Mouse (Mus musculus): ENCODE results near the gene Klk5. TPM values are rescaled to one million over a fixed set of nuclear protein-coding genes. Genes with fewer than 3 reads are reported as not detected.
A peak's percentile ranks its signal among the peaks of the same experiment; 100 is the strongest.

The Klk5 gene
- polyA plus RNA-seq, 2 experiments = not detected

GRCm38 (mm10) chr7:43880912-43881311 is 39.1 kb downstream of the Klk5 start, which contains the start of gene Klk4:
Klk4 (plus strand) TSS chr7:43881160.
- Histone ChIP-seq H3K4me2 (ENCODE audit: low read depth) (no peak within 1 kb of the TSS), H3K4me1 (replicated peaks; ENCODE audit: control insufficient read depth in 2 of 2, insufficient read depth in 2 of 2, low read length in 1 of 2) (no peaks in the 10 kb centered on the region), H3K9me3 (ENCODE audit: control insufficient read depth, low read length) (no peaks in the 10 kb centered on the region), H3K27ac (no peak within 1 kb of the TSS), H3K27me3 (ENCODE audit: control insufficient read depth, insufficient read depth, low read length) (no peaks in the 10 kb centered on the region), H3K9ac (replicated peaks) (no peak within 1 kb of the TSS), H3K4me3 (ENCODE audit: insufficient read depth in 1 of 2, low read depth in 2 of 2, low read length in 2 of 2) (no peak within 1 kb of the TSS), H3K36me3 (replicated peaks; ENCODE audit: control insufficient read depth, insufficient read depth, low read depth) (no peaks in the 10 kb centered on the region)
- no peak for TF ChIP-seq EP300 (IDR thresholded peaks at IDR 0.05; ENCODE audit: low read depth)
- TF ChIP-seq CTCF (IDR thresholded peaks at IDR 0.05; ENCODE audit: low read depth) = no peak
- ATAC-seq (ENCODE audit: insufficient read depth) (no peak), DNase-seq (ENCODE audit: low read depth in 3 of 3, low spot score in 3 of 3) (no peak)
- 15% methylated on average over 3 of the region's 3 CpGs for WGBS (ENCODE audit: insufficient replicate concordance)

GRCm38 (mm10) chr7:43882346-43882745 is 40.6 kb downstream of the Klk5 start:
- Histone ChIP-seq H3K27ac (no peak overlapping the region), H3K4me3 (ENCODE audit: insufficient read depth in 1 of 2, low read depth in 2 of 2, low read length in 2 of 2) (no peak overlapping the region), H3K9me3 (ENCODE audit: control insufficient read depth, low read length) (no peaks in the 10 kb centered on the region), H3K36me3 (replicated peaks; ENCODE audit: control insufficient read depth, insufficient read depth, low read depth) (no peaks in the 10 kb centered on the region), H3K4me2 (ENCODE audit: low read depth) (no peak overlapping the region), H3K4me1 (replicated peaks; ENCODE audit: control insufficient read depth in 2 of 2, insufficient read depth in 2 of 2, low read length in 1 of 2) (no peaks in the 10 kb centered on the region), H3K9ac (replicated peaks) (no peak overlapping the region), H3K27me3 (ENCODE audit: control insufficient read depth, insufficient read depth, low read length) (no peaks in the 10 kb centered on the region)
- TF ChIP-seq CTCF (IDR thresholded peaks at IDR 0.05; ENCODE audit: low read depth) (no peak), EP300 (IDR thresholded peaks at IDR 0.05; ENCODE audit: low read depth) (no peak)
- WGBS (ENCODE audit: insufficient replicate concordance) = 23% methylated on average over 4 of the region's 4 CpGs
- ATAC-seq (ENCODE audit: insufficient read depth) (no peak), DNase-seq (ENCODE audit: low read depth in 3 of 3, low spot score in 3 of 3) (no peak)

- DNase-seq (ENCODE audit: low read depth in 3 of 3, low spot score in 3 of 3) (no peak), ATAC-seq (ENCODE audit: insufficient read depth) (no peak)
- TF ChIP-seq CTCF (IDR thresholded peaks at IDR 0.05; ENCODE audit: low read depth) (no peak), EP300 (IDR thresholded peaks at IDR 0.05; ENCODE audit: low read depth) (no peak)
- H3K4me1 ChIP-seq (replicated peaks; ENCODE audit: control insufficient read depth in 2 of 2, insufficient read depth in 2 of 2, low read length in 1 of 2) = no peaks in the 10 kb centered on the region
- no peak overlapping the region for H3K9ac ChIP-seq (replicated peaks)
- no peaks in the 10 kb centered on the region for H3K36me3 ChIP-seq (replicated peaks; ENCODE audit: control insufficient read depth, insufficient read depth, low read depth)
- no peak overlapping the region for H3K4me3 ChIP-seq (ENCODE audit: insufficient read depth in 1 of 2, low read depth in 2 of 2, low read length in 2 of 2)
- H3K27me3 ChIP-seq (ENCODE audit: control insufficient read depth, insufficient read depth, low read length) = no peaks in the 10 kb centered on the region
- 8% methylated on average over 4 of the region's 4 CpGs for WGBS (ENCODE audit: insufficient replicate concordance)
- no peak overlapping the region for H3K4me2 ChIP-seq (ENCODE audit: low read depth)
- no peaks in the 10 kb centered on the region for H3K9me3 ChIP-seq (ENCODE audit: control insufficient read depth, low read length)
- H3K27ac ChIP-seq = no peak overlapping the region
Measured at GRCm38 (mm10) chr7:43882811-43883210, 41.0 kb downstream of the Klk5 start.

GRCm38 (mm10) chr7:43883547-43883946 is 41.8 kb downstream of the Klk5 start:
- no peak overlapping the region for H3K9ac ChIP-seq (replicated peaks)
- H3K36me3 ChIP-seq (replicated peaks; ENCODE audit: control insufficient read depth, insufficient read depth, low read depth) = no peaks in the 10 kb centered on the region
- no peak overlapping the region for H3K4me2 ChIP-seq (ENCODE audit: low read depth)
- ATAC-seq (ENCODE audit: insufficient read depth) = no peak
- H3K4me3 ChIP-seq (ENCODE audit: insufficient read depth in 1 of 2, low read depth in 2 of 2, low read length in 2 of 2) = no peak overlapping the region
- 12% methylated on average over 14 of the region's 14 CpGs for WGBS (ENCODE audit: insufficient replicate concordance)
- H3K27me3 ChIP-seq (ENCODE audit: control insufficient read depth, insufficient read depth, low read length) = no peaks in the 10 kb centered on the region
- TF ChIP-seq EP300 (IDR thresholded peaks at IDR 0.05; ENCODE audit: low read depth) = no peak
- TF ChIP-seq CTCF (IDR thresholded peaks at IDR 0.05; ENCODE audit: low read depth) = peak; percentile 76
- no peaks in the 10 kb centered on the region for H3K9me3 ChIP-seq (ENCODE audit: control insufficient read depth, low read length)
- no peaks in the 10 kb centered on the region for H3K4me1 ChIP-seq (replicated peaks; ENCODE audit: control insufficient read depth in 2 of 2, insufficient read depth in 2 of 2, low read length in 1 of 2)
- no peak overlapping the region for H3K27ac ChIP-seq
- DNase-seq (ENCODE audit: low read depth in 3 of 3, low spot score in 3 of 3) = no peak

- WGBS (ENCODE audit: insufficient replicate concordance) = 43% methylated on average over 5 of the region's 5 CpGs
Measured at GRCm38 (mm10) chr7:43891365-43891764, 49.6 kb downstream of the Klk5 start.

More at GRCm38 (mm10) chr7:43891365-43891764, 49.6 kb downstream of the Klk5 start:
- H3K36me3 ChIP-seq (replicated peaks; ENCODE audit: control insufficient read depth, insufficient read depth, low read depth) = no peaks in the 10 kb centered on the region
- H3K27ac ChIP-seq = no peak overlapping the region
- TF ChIP-seq EP300 (IDR thresholded peaks at IDR 0.05; ENCODE audit: low read depth) (no peak), CTCF (IDR thresholded peaks at IDR 0.05; ENCODE audit: low read depth) (no peak)
- no peaks in the 10 kb centered on the region for H3K9me3 ChIP-seq (ENCODE audit: control insufficient read depth, low read length)
- H3K4me2 ChIP-seq (ENCODE audit: low read depth) = no peak overlapping the region
- ATAC-seq (ENCODE audit: insufficient read depth) (no peak), DNase-seq (ENCODE audit: low read depth in 3 of 3, low spot score in 3 of 3) (no peak)
- no peak overlapping the region for H3K4me3 ChIP-seq (ENCODE audit: insufficient read depth in 1 of 2, low read depth in 2 of 2, low read length in 2 of 2)
- no peaks in the 10 kb centered on the region for H3K27me3 ChIP-seq (ENCODE audit: control insufficient read depth, insufficient read depth, low read length)
- H3K4me1 ChIP-seq (replicated peaks; ENCODE audit: control insufficient read depth in 2 of 2, insufficient read depth in 2 of 2, low read length in 1 of 2) = no peaks in the 10 kb centered on the region
- H3K9ac ChIP-seq (replicated peaks) = no peak overlapping the region
